In genomic region chr19:32388191-32388921, GRCm38 (mm10) we compare ENCODE assay signal across 8 mouse cellular contexts. TPM values are rescaled to one million over a fixed set of nuclear protein-coding genes. Genes with fewer than 3 reads are reported as not detected.
A peak's percentile ranks its signal among the peaks of the same experiment; 100 is the strongest.
DNase-seq lines count a peak whose midpoint lies in the region; ATAC-seq and TF ChIP-seq lines count a peak whose summit lies in the region.

No protein-coding gene starts in this region.

- H3K4me2 ChIP-seq in hindbrain, embryonic 14.5 days (replicated peaks): peak overlapping the region; percentile 87

- H3K9ac ChIP-seq in hindbrain, embryonic 14.5 days: peak overlapping the region; percentile 82

- TF ChIP-seq CTCF in Patski (IDR thresholded peaks at IDR 0.05): no peak

- peaks cover 19% of the 10 kb centered on the region for H3K4me1 ChIP-seq in hindbrain, embryonic 14.5 days (replicated peaks; ENCODE audit: control insufficient read depth, insufficient read depth, low read length)

- peak overlapping the region; percentile 97 for H3K27ac ChIP-seq in hindbrain, embryonic 14.5 days

- peak overlapping the region; percentile 84 for H3K4me3 ChIP-seq in hindbrain, embryonic 14.5 days (replicated peaks; ENCODE audit: low read length)

- H3K9me3 ChIP-seq in hindbrain, embryonic 14.5 days (ENCODE audit: control insufficient read depth, low read length): no peaks in the 10 kb centered on the region

- CTCF ChIA-PET in Patski (lab: Charles Lee): interaction anchor here (1.1 to 2.0 kb wide), 2 partner anchors 25 to 219 kb away, joined by 3 to 6 read pairs; no protein-coding TSS in a partner anchor

- peak; percentile 48 for DNase-seq in Patski (ENCODE audit: low read depth, low spot score)
- peak; percentile 95 for DNase-seq in cerebellum, adult 9-11 months
- peak; percentile 85 to 87 for DNase-seq in frontal cortex, postnatal 14 days (ENCODE audit: low spot score in 2 of 2)
- DNase-seq in hindbrain, embryonic 14.5 days (ENCODE audit: low spot score): peak; percentile 83
- peak; percentile 91 to 97 for DNase-seq in left cerebral cortex, adult 18-20 months (ENCODE audit: low spot score in 2 of 2)
- peak; percentile 95 to 98 for DNase-seq in lung, postnatal 4 days
- peak; percentile 85 for DNase-seq in retina, postnatal 7 days (ENCODE audit: low read depth, low spot score)
- peak; percentile 91 to 94 for DNase-seq in urinary bladder, adult 18-20 months (ENCODE audit: low spot score in 2 of 2)

- H3K27me3 ChIP-seq in Patski: no peaks in the 10 kb centered on the region
- no peaks in the 10 kb centered on the region for H3K27me3 ChIP-seq in hindbrain, embryonic 14.5 days (ENCODE audit: control insufficient read depth, insufficient read depth, low read length)

- ATAC-seq in Patski: peak; percentile 79
- ATAC-seq in hindbrain, embryonic 14.5 days (ENCODE audit: low FRiP score): peak; percentile 88

- POLR2A ChIA-PET in Patski (lab: Charles Lee): interaction anchor here (0.6 to 1.7 kb wide), 5 partner anchors 41 to 166 kb away, joined by 3 to 6 read pairs (median 4); partner anchors contain the start of gene Minpp1

- in situ Hi-C loops in Patski (cut with MboI; ENCODE audit: low pct_unique_long_range_greater_than_20kb): loop anchor here (5.0 kb wide), 1 partner anchor 66 kb away; no protein-coding TSS in a partner anchor

- WGBS in hindbrain, embryonic 14.5 days: 0% methylated on average over 49 of the region's 75 CpGs

- H3K36me3 ChIP-seq in hindbrain, embryonic 14.5 days (replicated peaks; ENCODE audit: control insufficient read depth, insufficient read depth): no peaks in the 10 kb centered on the region

RNA-seq across cellular contexts. Expression of gene Sgms1, which starts 1.2 kb away (rescaled TPM):
- 26.2 TPM for polyA plus RNA-seq in Patski (2021)
- 18.4 and 19.2 TPM in 2 replicates for polyA plus RNA-seq in hindbrain, embryonic 14.5 days (2014; fragmentation: Nextera tagmentation; extraction: Ambion mirVana)
- total RNA-seq in left cerebral cortex, adult 18-20 months (2021): 10 to 100 TPM; 45.3 to 46.0 TPM

Comparison
In these comparisons a context has a peak if more than half of its experiments do, and no peak if none do; other contexts are left out.
1. Peak in every context shown above with its lines: DNase-seq, ATAC-seq, H3K4me3 ChIP-seq and H3K27ac ChIP-seq.